Mouse (Mus musculus): ENCODE measurements around the gene Pik3ap1.

DNA sequence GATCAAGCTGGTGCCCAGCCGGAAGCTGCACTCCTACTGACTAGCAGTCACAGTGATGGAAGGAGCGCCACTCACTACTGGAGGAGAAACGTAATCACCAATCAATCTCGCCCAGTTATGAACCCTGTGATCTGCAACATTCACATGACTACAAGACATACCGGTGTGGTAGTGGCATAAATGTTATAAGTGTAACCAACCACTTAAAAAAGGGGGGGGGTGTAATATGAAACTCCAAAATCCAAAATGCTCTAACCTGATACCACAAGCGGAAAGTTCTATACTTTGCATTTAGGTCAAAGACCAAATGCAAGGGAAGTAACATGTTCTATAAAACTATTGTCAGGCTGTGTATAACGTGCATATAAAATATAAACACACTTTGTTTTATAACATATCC lies 54.9 kb downstream of the Pik3ap1 start:
- no peak for TF ChIP-seq POLR2A (IDR thresholded peaks at IDR 0.05; ENCODE audit: borderline replicate concordance, extremely low read depth, low read depth, low read length)
- TF ChIP-seq CTCF (IDR thresholded peaks at IDR 0.05; ENCODE audit: insufficient read depth, low read length) = no peak
